In genomic region chr6:54770766-54771165, GRCm38 (mm10) we compare ENCODE assay signal across 18 mouse cellular contexts. TPM values are rescaled to one million over a fixed set of nuclear protein-coding genes. Genes with fewer than 3 reads are reported as not detected.
DNase-seq lines count a peak whose midpoint lies in the region; ATAC-seq and TF ChIP-seq lines count a peak whose summit lies in the region.
"Had no signal": no experiment of that assay in that cellular context is flagged by ENCODE, and none has a peak within 500 bp of the region (broad histone marks: within the 10 kb centered on the region; RNA-seq: fewer than 3 reads in every experiment).

No protein-coding gene starts in this region.

- H3K4me1 ChIP-seq in heart, embryonic 14.5 days (ENCODE audit: control insufficient read depth in 2 of 2, insufficient read depth in 2 of 2, low read length in 2 of 2): peaks cover 16 to 21% of the 10 kb centered on the region in 2 experiments
- H3K4me1 ChIP-seq in lung, embryonic 14.5 days (ENCODE audit: insufficient read depth): peaks cover 9% of the 10 kb centered on the region; the same call in 1 of the 2 replicates
- H3K4me1 ChIP-seq in testis, adult 2 months (ENCODE audit: control insufficient read depth, insufficient read depth, low read length): peaks cover 6% of the 10 kb centered on the region
- peaks cover 19% of the 10 kb centered on the region for H3K4me1 ChIP-seq in thymus, adult 2 months (replicated peaks; ENCODE audit: control insufficient read depth, insufficient read depth, low read length)
- H3K4me1 ChIP-seq: intestine, embryonic 15.5 days had no signal

- no peak for TF ChIP-seq POLR2A in testis, adult 2 months (IDR thresholded peaks at IDR 0.05; ENCODE audit: control insufficient read depth, low read depth, low read length)
- no peak for TF ChIP-seq POLR2A in thymus, adult 2 months (IDR thresholded peaks at IDR 0.05; ENCODE audit: control insufficient read depth, extremely low read depth, insufficient read depth, low read length, poor library complexity)

- TF ChIP-seq CTCF in lung, embryonic 14.5 days (IDR thresholded peaks at IDR 0.05; ENCODE audit: low read depth): no peak
- no peak for TF ChIP-seq CTCF in testis, adult 2 months (IDR thresholded peaks at IDR 0.05; ENCODE audit: control insufficient read depth, insufficient read depth, insufficient replicate concordance, low read depth, low read length)
- no peak for TF ChIP-seq CTCF in thymus, adult 2 months (IDR thresholded peaks at IDR 0.05; ENCODE audit: borderline replicate concordance, control insufficient read depth, extremely low read depth, insufficient read depth, low read length, poor library complexity)

- H3K36me3 ChIP-seq in heart, embryonic 14.5 days (ENCODE audit: control insufficient read depth, insufficient read depth, low read length): no peaks in the 10 kb centered on the region
- H3K36me3 ChIP-seq in lung, embryonic 14.5 days (ENCODE audit: insufficient read depth): no peaks in the 10 kb centered on the region
- no peaks in the 10 kb centered on the region for H3K36me3 ChIP-seq in testis, adult 2 months (ENCODE audit: control insufficient read depth, insufficient read depth, low read length)
- H3K36me3 ChIP-seq in thymus, adult 2 months (ENCODE audit: control insufficient read depth, insufficient read depth, low read length): no peaks in the 10 kb centered on the region
- H3K36me3 ChIP-seq: embryonic facial prominence, embryonic 15.5 days; forebrain, embryonic 10.5 days; heart, embryonic 10.5 days; hindbrain, embryonic 13.5 days; intestine, embryonic 15.5 days had no signal

- H3K9ac ChIP-seq in heart, embryonic 14.5 days (ENCODE audit: low read length): no peak overlapping the region
- no peak overlapping the region for H3K9ac ChIP-seq in lung, embryonic 14.5 days
- H3K9ac ChIP-seq: embryonic facial prominence, embryonic 15.5 days; hindbrain, embryonic 13.5 days; intestine, embryonic 15.5 days had no signal

- WGBS in heart, embryonic 14.5 days: 68% methylated on average over 4 of the region's 4 CpGs
- WGBS in lung, embryonic 14.5 days: 58% methylated on average over 4 of the region's 4 CpGs
- WGBS in thymus, adult 2 months: 84% methylated on average over 4 of the region's 4 CpGs

- no peaks in the 10 kb centered on the region for H3K27me3 ChIP-seq in heart, embryonic 14.5 days (ENCODE audit: control insufficient read depth, insufficient read depth, low read length)
- no peaks in the 10 kb centered on the region for H3K27me3 ChIP-seq in lung, embryonic 14.5 days (ENCODE audit: insufficient read depth, low read length)
- no peaks in the 10 kb centered on the region for H3K27me3 ChIP-seq in testis, adult 2 months (ENCODE audit: control insufficient read depth, insufficient read depth, low read length)
- no peaks in the 10 kb centered on the region for H3K27me3 ChIP-seq in thymus, adult 2 months (ENCODE audit: control insufficient read depth, insufficient read depth, low read length)
- H3K27me3 ChIP-seq: CH12.LX; embryonic facial prominence, embryonic 15.5 days; intestine, embryonic 15.5 days had no signal

- H3K4me3 ChIP-seq in heart, embryonic 14.5 days (ENCODE audit: control insufficient read depth in 1 of 2, insufficient read depth in 1 of 2, low read depth in 1 of 2, low read length in 2 of 2): no peak overlapping the region
- H3K4me3 ChIP-seq in lung, embryonic 14.5 days (ENCODE audit: low read depth, low read length): no peak overlapping the region
- H3K4me3 ChIP-seq in testis, adult 2 months (ENCODE audit: control insufficient read depth, low read depth, low read length): peak overlapping the region; percentile 46
- H3K4me3 ChIP-seq in thymus, adult 2 months (ENCODE audit: control insufficient read depth, insufficient read depth, low read length): no peak overlapping the region
- H3K4me3 ChIP-seq: embryonic facial prominence, embryonic 15.5 days; erythroblast, embryonic 14.5 days; forebrain, embryonic 10.5 days; heart, embryonic 10.5 days; hindbrain, embryonic 13.5 days; intestine, embryonic 15.5 days had no signal

- H3K9me3 ChIP-seq in heart, embryonic 14.5 days (ENCODE audit: control insufficient read depth, low read length): no peaks in the 10 kb centered on the region
- no peaks in the 10 kb centered on the region for H3K9me3 ChIP-seq in lung, embryonic 14.5 days (ENCODE audit: low read depth, low read length)
- H3K9me3 ChIP-seq: embryonic facial prominence, embryonic 15.5 days; forebrain, embryonic 10.5 days; heart, embryonic 10.5 days; hindbrain, embryonic 13.5 days; intestine, embryonic 15.5 days had no signal

- no peak for ATAC-seq in heart, embryonic 14.5 days (ENCODE audit: insufficient number of reproducible peaks, insufficient read depth, low FRiP score, low read depth)
- peak; percentile 56; the same call in 1 of the 2 replicates for ATAC-seq in lung, embryonic 14.5 days (ENCODE audit: insufficient read depth)
- ATAC-seq: intestine, embryonic 15.5 days had no signal

- peak overlapping the region in 1 of 2 experiments; percentile 25; a peak in 1 of 4 replicates for H3K27ac ChIP-seq in heart, embryonic 14.5 days (replicated peaks in 1 of 2; ENCODE audit: control insufficient read depth in 1 of 2, insufficient read depth in 1 of 2, low read depth in 2 of 2, low read length in 2 of 2)
- no peak overlapping the region for H3K27ac ChIP-seq in lung, embryonic 14.5 days (ENCODE audit: low read depth)
- H3K27ac ChIP-seq in testis, adult 2 months (ENCODE audit: control insufficient read depth, insufficient read depth, low read depth, low read length): no peak overlapping the region
- no peak overlapping the region for H3K27ac ChIP-seq in thymus, adult 2 months (ENCODE audit: control insufficient read depth, insufficient read depth, low read length)
- H3K27ac ChIP-seq: embryonic facial prominence, embryonic 15.5 days; forebrain, embryonic 10.5 days; hindbrain, embryonic 13.5 days; intestine, embryonic 15.5 days had no signal

- DNase-seq in heart, postnatal 36 days: no peak
- DNase-seq in lung, embryonic 14.5 days: no peak
- no peak for DNase-seq in lung, postnatal 10 days
- DNase-seq in testis, postnatal 14 days (ENCODE audit: low spot score): no peak
- no peak for DNase-seq in thymus, adult 2 months
- no peak for DNase-seq in adrenal gland, adult (ENCODE audit: inconsistent age in 2 of 2, low spot score in 1 of 2)
- DNase-seq: adrenal gland, adult 8-10 months; cerebellum, adult 2 months; embryo, embryonic 11 days had no signal

- intact Hi-C loops in heart, postnatal 36 days (cut with DNase I): no loop called here

- peak overlapping the region; percentile 3; the same call in 1 of the 2 replicates for H3K4me2 ChIP-seq in heart, embryonic 14.5 days (ENCODE audit: low read length)
- no peak overlapping the region for H3K4me2 ChIP-seq in lung, embryonic 14.5 days
- H3K4me2 ChIP-seq: embryonic facial prominence, embryonic 15.5 days; hindbrain, embryonic 13.5 days; intestine, embryonic 15.5 days had no signal

RNA-seq across cellular contexts. Expression of gene Znrf2, which starts 46.0 kb away (rescaled TPM):
- 3.8 TPM in 2 replicates for polyA plus RNA-seq in heart, embryonic 14.5 days (2014; fragmentation: Nextera tagmentation; extraction: Ambion mirVana)
- 10 to 100 TPM; 16.1 to 18.1 TPM for total RNA-seq in heart, postnatal 36 days (2021)
- polyA plus RNA-seq in lung, embryonic 14.5 days (2014; fragmentation: Nextera tagmentation; extraction: Ambion mirVana): 3.2 and 3.9 TPM in 2 replicates
- 13.6 and 17.6 TPM in 2 replicates for polyA plus RNA-seq in testis, adult 2 months (2012; rRNA removed)
- 17.5 and 20.9 TPM in 2 replicates for polyA plus RNA-seq in thymus, adult 2 months (2012; rRNA removed)
